ENCODE assay signal across 17 mouse cellular contexts in genomic region chr7:120861488-120862047, GRCm38 (mm10). TPM values are rescaled to one million over a fixed set of nuclear protein-coding genes. Genes with fewer than 3 reads are reported as not detected.
DNase-seq lines count a peak whose midpoint lies in the region; ATAC-seq lines count a peak whose summit lies in the region.
"Had no signal": no experiment of that assay in that cellular context is flagged by ENCODE, and none has a peak within 500 bp of the region (broad histone marks: within the 10 kb centered on the region; RNA-seq: fewer than 3 reads in every experiment).

No protein-coding gene starts in this region.

- H3K4me1 ChIP-seq in heart, embryonic 12.5 days (replicated peaks): peaks cover 60% of the 10 kb centered on the region
- peaks cover 55% of the 10 kb centered on the region for H3K4me1 ChIP-seq in limb, embryonic 15.5 days
- H3K4me1 ChIP-seq in stomach, embryonic 16.5 days (ENCODE audit: control insufficient read depth, insufficient read depth, low read length): peaks cover 55% of the 10 kb centered on the region

- no peak overlapping the region for H3K4me3 ChIP-seq in heart, embryonic 12.5 days
- no peak overlapping the region for H3K4me3 ChIP-seq in limb, embryonic 15.5 days
- no peak overlapping the region for H3K4me3 ChIP-seq in stomach, embryonic 16.5 days (replicated peaks; ENCODE audit: low read length)
- H3K4me3 ChIP-seq: midbrain, embryonic 12.5 days; neural tube, embryonic 13.5 days had no signal

- no peaks in the 10 kb centered on the region for H3K9me3 ChIP-seq in heart, embryonic 12.5 days (replicated peaks)
- no peaks in the 10 kb centered on the region for H3K9me3 ChIP-seq in limb, embryonic 15.5 days
- no peaks in the 10 kb centered on the region for H3K9me3 ChIP-seq in stomach, embryonic 16.5 days (replicated peaks; ENCODE audit: control insufficient read depth, low read length)
- H3K9me3 ChIP-seq: midbrain, embryonic 12.5 days; neural tube, embryonic 13.5 days had no signal

- H3K27ac ChIP-seq in heart, embryonic 12.5 days (ENCODE audit: poor library complexity, severe bottlenecking): peak overlapping the region; percentile 40
- H3K27ac ChIP-seq in limb, embryonic 15.5 days: 0 out of 2 replicates have a peak overlapping the region, but pooled peaks have one; percentile 55
- peak overlapping the region; percentile 97 for H3K27ac ChIP-seq in stomach, embryonic 16.5 days (ENCODE audit: low read length)
- H3K27ac ChIP-seq: hindbrain, postnatal 0 days; midbrain, embryonic 12.5 days; neural tube, embryonic 13.5 days had no signal

- peaks cover 12% of the 10 kb centered on the region; the same call in 1 of the 2 replicates for H3K36me3 ChIP-seq in heart, embryonic 12.5 days
- peaks cover 17% of the 10 kb centered on the region for H3K36me3 ChIP-seq in limb, embryonic 15.5 days
- H3K36me3 ChIP-seq in stomach, embryonic 16.5 days (ENCODE audit: control insufficient read depth, insufficient read depth, low read length): peaks cover 12% of the 10 kb centered on the region; the same call in 1 of the 2 replicates

- no peak for DNase-seq in heart, adult 11 months
- DNase-seq in thymus, postnatal 14 days: peak; percentile 31
- no peak for DNase-seq in thymus, adult 18-20 months
- DNase-seq in adrenal gland, adult 18-20 months (ENCODE audit: low spot score in 2 of 2): no peak
- no peak for DNase-seq in lung, postnatal 36 days
- DNase-seq: adrenal gland, postnatal 14 days; cerebellum, adult 2 months; kidney, postnatal 4 days had no signal

- 11% methylated on average over 2 of the region's 2 CpGs for WGBS in heart, embryonic 12.5 days
- WGBS in limb, embryonic 15.5 days: 34% methylated on average over 2 of the region's 2 CpGs
- 43% methylated on average over 2 of the region's 2 CpGs for WGBS in stomach, embryonic 16.5 days

- ATAC-seq in heart, embryonic 12.5 days (ENCODE audit: insufficient number of reproducible peaks, low FRiP score): 0 out of 2 replicates have a peak, but pooled peaks have one; percentile 16
- ATAC-seq in limb, embryonic 15.5 days (ENCODE audit: insufficient number of reproducible peaks, low FRiP score, low TSS enrichment, low read depth): no peak
- ATAC-seq in stomach, embryonic 16.5 days (ENCODE audit: insufficient read depth, low FRiP score): no peak
- ATAC-seq: hindbrain, postnatal 0 days; Patski had no signal

- H3K27me3 ChIP-seq in heart, embryonic 12.5 days (replicated peaks): no peaks in the 10 kb centered on the region
- H3K27me3 ChIP-seq in limb, embryonic 15.5 days: no peaks in the 10 kb centered on the region
- H3K27me3 ChIP-seq in stomach, embryonic 16.5 days (ENCODE audit: control insufficient read depth, insufficient read depth, low read length): no peaks in the 10 kb centered on the region
- H3K27me3 ChIP-seq: midbrain, embryonic 12.5 days; neural tube, embryonic 13.5 days; Patski had no signal

- peak overlapping the region; percentile 20; the same call in 1 of the 2 replicates for H3K4me2 ChIP-seq in heart, embryonic 12.5 days
- no peak overlapping the region for H3K4me2 ChIP-seq in limb, embryonic 15.5 days
- H3K4me2 ChIP-seq in stomach, embryonic 16.5 days (ENCODE audit: low read depth, low read length): no peak overlapping the region
- H3K4me2 ChIP-seq: midbrain, embryonic 12.5 days; neural tube, embryonic 13.5 days had no signal

- no peak overlapping the region for H3K9ac ChIP-seq in heart, embryonic 12.5 days
- no peak overlapping the region for H3K9ac ChIP-seq in limb, embryonic 15.5 days
- 0 out of 2 replicates have a peak overlapping the region, but pooled peaks have one; percentile 17 for H3K9ac ChIP-seq in stomach, embryonic 16.5 days (ENCODE audit: low read length)
- H3K9ac ChIP-seq: midbrain, embryonic 12.5 days; neural tube, embryonic 13.5 days had no signal

RNA-seq across cellular contexts. Expression of gene Eef2k, which starts 18.9 kb away (rescaled TPM):
- 14.9 and 17.1 TPM in 2 replicates for polyA plus RNA-seq in heart, embryonic 12.5 days (2016; fragmentation: Nextera tagmentation; extraction: Ambion mirVana)
- polyA plus RNA-seq in limb, embryonic 15.5 days (2015; fragmentation: Nextera tagmentation; extraction: Ambion mirVana): 83.7 and 87.9 TPM in 2 replicates
- 76.0 and 80.6 TPM in 2 replicates for polyA plus RNA-seq in stomach, embryonic 16.5 days (2015; fragmentation: Nextera tagmentation; extraction: Ambion mirVana)
- total RNA-seq in adrenal gland, adult 18-20 months (2021): 10 to 100 TPM; 20.9 to 22.4 TPM

RNA-seq across cellular contexts. Expression of gene Gm5737, which starts 49.4 kb away (rescaled TPM):
- not detected in 2 replicates for polyA plus RNA-seq in heart, embryonic 12.5 days (2016; fragmentation: Nextera tagmentation; extraction: Ambion mirVana)
- not detected in 2 replicates for polyA plus RNA-seq in limb, embryonic 15.5 days (2015; fragmentation: Nextera tagmentation; extraction: Ambion mirVana)
- polyA plus RNA-seq in stomach, embryonic 16.5 days (2015; fragmentation: Nextera tagmentation; extraction: Ambion mirVana): not detected in 2 replicates
- not detected for total RNA-seq in adrenal gland, adult 18-20 months (2021)
- polyA plus RNA-seq: C2C12; limb, embryonic 14.5 days; midbrain, embryonic 12.5 days; neural tube, embryonic 13.5 days; Patski had no signal

RNA-seq across cellular contexts. Expression of gene Polr3e, which starts 56.0 kb away (rescaled TPM):
- 24.4 and 25.9 TPM in 2 replicates for polyA plus RNA-seq in heart, embryonic 12.5 days (2016; fragmentation: Nextera tagmentation; extraction: Ambion mirVana)
- 38.4 and 38.6 TPM in 2 replicates for polyA plus RNA-seq in limb, embryonic 15.5 days (2015; fragmentation: Nextera tagmentation; extraction: Ambion mirVana)
- polyA plus RNA-seq in stomach, embryonic 16.5 days (2015; fragmentation: Nextera tagmentation; extraction: Ambion mirVana): 33.8 and 34.0 TPM in 2 replicates
- 10 to 100 TPM; 20.8 to 23.5 TPM for total RNA-seq in adrenal gland, adult 18-20 months (2021)

Comparison
In these comparisons a context has a peak if more than half of its experiments do, and no peak if none do; other contexts are left out.
1. H3K27ac ChIP-seq: peak in every context shown above with its lines; median percentile 97 in stomach, embryonic 16.5 days; 55 in limb, embryonic 15.5 days; 40 in heart, embryonic 12.5 days.